Mouse (Mus musculus) lung, adult 2 months (tissue): ENCODE results near the gene Mecom.
A peak's percentile ranks its signal among the peaks of the same experiment; 100 is the strongest.

Experiments
- CTCF ChIP-seq: fragments of 200-500 bp; IDR thresholded peaks from 2 replicates; pipeline ENCODE4 v1.5.1; 2011; ENCODE audit warnings: mild to moderate bottlenecking, low read length, control low read depth; ENCODE audit not compliant: insufficient read depth
- POLR2A ChIP-seq: fragments of 200-500 bp; IDR thresholded peaks from 2 replicates; pipeline ENCODE4 v1.6.1; 2011; ENCODE audit warnings: low read depth, mild to moderate bottlenecking, control low read depth, low read length, borderline replicate concordance; ENCODE audit errors: extremely low read depth

DNA sequence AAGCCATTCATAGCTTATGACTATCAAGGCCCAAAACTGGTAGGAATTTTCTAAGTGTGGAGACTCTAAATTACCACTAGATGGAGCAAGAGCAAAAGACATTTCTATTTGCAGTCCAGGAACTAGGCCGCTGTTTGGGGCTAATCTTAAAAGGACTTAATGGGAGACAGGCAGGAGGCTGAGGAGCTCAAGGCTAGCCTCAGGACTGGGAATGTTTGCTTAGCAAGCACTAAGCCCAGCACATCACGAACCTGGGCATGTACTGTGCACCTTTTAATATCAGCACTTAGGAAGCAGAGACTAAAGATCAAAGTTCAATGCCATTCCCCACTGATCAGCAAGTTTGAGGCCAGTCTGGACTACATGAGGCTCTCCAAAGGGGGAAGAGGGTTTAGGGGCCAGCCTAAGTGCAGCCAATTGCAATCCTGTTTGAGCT lies 44.6 kb upstream of the Mecom start:
- TF ChIP-seq CTCF = 0 out of 2 replicates have a peak, but pooled peaks have one; percentile 0
- TF ChIP-seq POLR2A = no peak
